Mouse (Mus musculus) Muller cell, postnatal 12 days (primary cell): ENCODE data around the gene Pla1a.
A peak's percentile ranks its signal among the peaks of the same experiment; 100 is the strongest.

ENCODE experiments used
- DNase-seq: peaks from one replicate; pipeline ENCODE4 v3.0.0-alpha.2; 2015; ENCODE audit errors: inconsistent ontology term

Pla1a gene

DNA sequence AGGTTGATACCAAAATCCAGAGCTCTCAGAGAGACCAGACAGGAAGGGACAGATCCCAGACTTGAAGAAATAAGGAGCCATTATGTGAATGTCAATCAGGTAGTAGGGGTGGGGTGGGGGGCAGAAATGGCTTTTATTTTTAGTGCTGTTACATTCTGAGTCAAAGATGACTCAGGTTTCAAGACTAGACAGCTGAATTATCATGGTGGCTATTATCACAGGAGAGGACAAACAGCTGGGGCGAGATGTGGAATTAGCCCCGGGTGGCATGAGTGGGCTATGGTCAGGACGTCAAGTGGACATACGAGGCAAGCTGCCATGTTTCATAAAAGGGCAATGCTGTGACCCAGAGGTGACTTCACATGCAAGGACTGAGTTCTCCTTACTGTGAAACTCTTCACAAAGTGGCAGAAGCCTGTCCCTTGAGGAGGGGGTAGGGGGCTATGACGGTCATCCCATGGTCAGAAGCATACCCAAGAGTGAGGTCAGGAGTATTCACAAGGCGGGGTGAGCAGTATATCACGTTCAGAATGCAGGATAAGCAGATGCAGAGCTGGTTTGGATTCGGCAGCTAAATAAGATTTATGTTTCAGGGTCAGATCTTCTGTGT lies 43.6 kb downstream of the Pla1a start:
- no peak for DNase-seq

GRCm38 (mm10) chr16:38388757-38389156 lies 44.2 kb downstream of the Pla1a start:
- no peak for DNase-seq

- no peak for DNase-seq
These were observed 45.6 kb downstream of the Pla1a start for GRCm38 (mm10) chr16:38387389-38387788.

DNA sequence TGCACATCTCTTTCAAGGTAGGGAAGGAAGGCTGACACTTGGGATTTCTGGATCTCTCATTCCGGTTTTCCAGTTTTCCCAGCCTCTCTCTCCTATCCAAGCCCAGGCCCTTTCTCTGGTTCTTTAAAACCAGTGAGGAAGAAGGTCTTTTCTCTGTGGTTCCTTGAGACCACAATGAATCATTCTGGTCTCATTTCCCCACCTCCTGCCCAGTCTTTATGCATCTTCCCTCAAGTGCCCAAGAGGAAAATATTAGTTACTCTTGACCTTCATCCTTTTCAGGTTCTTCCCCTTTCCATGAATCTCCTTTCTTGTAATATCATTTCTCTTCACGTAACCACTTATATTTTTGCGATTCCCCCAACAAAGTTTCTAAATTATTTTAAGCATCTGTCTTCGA lies 47.2 kb downstream of the Pla1a start:
- no peak for DNase-seq

DNA sequence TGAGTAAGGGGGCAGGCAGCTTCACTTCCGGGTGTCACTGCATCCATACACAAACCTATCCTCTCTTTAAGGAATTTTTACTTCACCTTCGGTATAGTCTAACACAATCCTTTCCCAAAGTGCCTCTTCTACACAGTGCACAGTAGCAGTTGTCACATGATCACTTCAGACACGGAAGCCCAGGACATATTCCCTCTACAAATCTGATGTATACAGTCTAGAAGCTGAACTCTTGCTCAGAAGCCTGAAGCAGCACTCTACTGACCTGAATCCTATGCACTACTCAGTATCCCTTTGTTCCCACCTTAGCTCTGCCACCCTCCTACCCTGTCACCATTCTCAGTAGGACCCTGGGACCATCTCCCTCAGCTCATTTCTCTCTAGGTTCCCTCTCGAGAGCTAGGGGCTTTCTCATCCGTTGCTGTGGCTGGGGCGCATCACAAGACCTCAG lies 47.7 kb downstream of the Pla1a start:
- no peak for DNase-seq

DNA sequence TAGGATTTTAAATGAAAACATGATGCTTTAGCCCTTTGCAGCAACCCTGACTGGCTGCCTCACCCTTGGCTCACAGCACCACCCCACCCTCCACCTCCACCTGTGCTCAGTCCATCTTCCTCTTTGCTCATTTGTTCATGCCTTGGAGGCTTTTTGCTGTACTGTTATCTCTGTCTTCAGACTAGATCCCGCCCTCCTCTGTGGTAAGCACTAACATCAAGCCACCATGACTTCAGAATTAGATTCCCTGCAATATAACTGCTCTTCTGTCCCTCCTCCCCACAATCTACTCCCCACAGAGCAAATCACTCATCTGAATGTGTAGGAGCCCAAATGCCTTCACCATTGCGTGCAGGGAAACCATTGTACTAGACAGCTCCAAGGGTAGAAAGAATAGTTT lies 49.3 kb downstream of the Pla1a start:
- no peak for DNase-seq

DNA sequence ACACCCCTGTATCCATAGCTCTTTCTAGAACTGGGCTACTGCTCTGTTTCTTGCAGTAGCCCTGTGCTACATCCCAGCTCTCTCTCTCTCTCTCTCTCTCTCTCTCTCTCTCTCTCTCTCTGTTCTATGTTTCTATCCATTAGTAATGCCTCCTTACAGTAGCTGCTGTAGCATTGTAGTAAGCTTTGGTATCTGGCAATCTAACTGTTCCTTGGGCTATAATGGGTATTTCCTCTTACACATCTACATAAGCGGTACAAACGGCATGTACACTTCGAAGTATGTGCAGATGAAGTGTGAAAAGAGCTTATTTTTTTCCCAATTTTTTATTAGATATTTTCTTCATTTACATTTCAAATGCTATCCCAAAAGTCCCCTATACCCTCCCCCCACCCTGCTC lies 53.0 kb downstream of the Pla1a start:
- DNase-seq: no peak

DNA sequence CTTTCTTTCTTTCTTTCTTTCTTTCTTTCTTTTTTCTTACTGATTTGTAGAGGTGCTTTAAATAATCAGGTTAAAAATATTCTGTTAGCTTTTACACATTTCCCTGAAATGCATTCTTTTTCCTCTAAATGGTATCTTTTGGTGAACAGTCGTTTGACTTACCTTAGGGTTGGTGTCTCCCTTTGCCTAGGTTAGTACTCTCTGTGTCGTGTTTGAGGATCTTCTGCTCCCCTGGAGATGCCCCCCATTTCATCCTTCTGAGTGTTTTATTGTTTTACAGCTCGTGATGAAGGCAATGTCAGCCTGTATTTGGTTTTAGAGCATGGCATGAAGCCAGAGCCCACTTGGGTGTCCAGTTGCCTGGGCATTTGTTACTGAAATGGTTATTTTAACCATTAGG lies 53.5 kb downstream of the Pla1a start:
- DNase-seq: no peak

- no peak for DNase-seq
These were observed 53.9 kb downstream of the Pla1a start for GRCm38 (mm10) chr16:38379088-38379487.

GRCm38 (mm10) chr16:38378591-38378990 lies 54.4 kb downstream of the Pla1a start:
- DNase-seq: no peak

- DNase-seq: no peak
These were observed 55.4 kb downstream of the Pla1a start for GRCm38 (mm10) chr16:38377546-38377945.

GRCm38 (mm10) chr16:38376841-38377249 lies 56.1 kb downstream of the Pla1a start:
- DNase-seq: no peak

GRCm38 (mm10) chr16:38376163-38376840 lies 56.6 kb downstream of the Pla1a start:
- DNase-seq: peak; percentile 80

GRCm38 (mm10) chr16:38375182-38375581 lies 57.8 kb downstream of the Pla1a start:
- DNase-seq: no peak

DNA sequence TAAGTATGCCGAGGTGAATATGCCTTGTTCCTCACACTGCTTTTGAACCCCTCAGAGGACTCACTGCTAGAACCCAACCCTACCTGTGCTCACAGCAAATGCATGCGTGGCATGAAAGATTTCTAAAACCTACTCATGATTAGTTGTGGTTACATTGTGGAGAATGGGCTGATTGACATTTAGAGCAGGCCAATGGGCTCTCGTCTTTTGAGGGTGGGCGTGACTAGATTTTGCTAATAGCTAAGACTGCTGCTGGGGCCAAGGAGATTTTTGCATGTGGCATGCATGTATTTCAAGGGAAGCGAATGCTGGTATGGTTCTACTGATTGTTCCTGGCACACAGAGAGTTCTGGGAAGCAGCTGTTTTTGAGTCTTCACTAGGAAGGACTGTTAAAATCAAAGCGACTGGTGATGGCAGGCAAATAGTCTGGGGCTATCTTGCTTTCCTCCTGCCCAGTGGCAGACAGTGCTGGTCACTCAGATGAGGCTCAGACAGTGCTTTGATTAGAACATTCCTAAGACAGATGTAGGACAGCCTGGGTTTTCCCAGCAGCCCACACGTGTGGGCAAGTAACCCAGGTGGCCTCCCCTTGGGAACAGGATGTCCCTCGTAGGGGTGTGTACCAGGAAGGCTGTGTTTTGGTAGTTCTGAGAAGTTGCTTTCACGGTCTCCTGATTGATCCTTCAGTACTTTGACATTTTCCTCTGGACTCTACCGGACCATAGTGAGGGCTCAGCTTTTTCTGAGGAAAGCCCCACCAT lies 58.4 kb downstream of the Pla1a start:
- DNase-seq: no peak

DNA sequence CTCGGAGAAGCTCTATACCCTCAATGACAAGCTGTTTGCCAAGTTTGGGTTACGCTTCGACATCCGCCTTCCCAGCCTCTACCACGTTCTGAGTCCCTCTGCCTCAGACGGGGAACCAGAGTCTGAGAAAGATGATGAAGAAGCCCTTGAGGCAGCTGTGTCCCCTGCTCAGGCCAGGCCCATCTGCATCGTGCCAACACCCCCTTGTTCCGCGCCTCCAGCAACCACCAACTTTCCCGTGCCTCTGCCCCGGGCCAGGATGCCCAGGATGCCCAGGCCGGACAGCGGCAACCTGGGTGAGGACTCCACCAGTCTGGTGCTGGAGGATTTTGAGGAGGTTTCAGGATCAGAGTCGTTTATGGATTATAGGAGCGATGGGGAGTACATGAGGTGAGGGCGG lies 59.0 kb downstream of the Pla1a start:
- DNase-seq: no peak

DNA sequence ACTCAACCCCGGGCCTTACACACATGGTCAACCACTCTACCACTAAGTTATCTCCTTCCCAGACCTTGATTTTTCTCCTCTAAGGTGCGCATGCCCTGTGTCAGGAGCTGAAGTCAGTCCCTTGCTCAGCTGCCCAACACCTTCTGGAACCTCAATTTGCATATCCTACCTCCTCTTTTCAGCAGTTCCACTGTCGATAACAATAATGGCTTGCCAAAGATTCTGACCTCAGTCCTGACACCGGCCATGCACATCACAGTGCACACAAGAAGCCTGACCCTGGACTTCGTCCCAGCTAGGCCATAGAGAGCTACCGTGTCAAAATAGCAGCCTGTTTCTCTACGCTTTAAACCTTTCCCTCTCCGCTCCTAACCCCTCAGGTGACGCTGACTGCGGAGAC lies 59.5 kb downstream of the Pla1a start:
- DNase-seq: no peak

- no peak for DNase-seq
These were observed 60.1 kb downstream of the Pla1a start for GRCm38 (mm10) chr16:38372876-38373275.

- no peak for DNase-seq
These were observed 61.1 kb downstream of the Pla1a start for GRCm38 (mm10) chr16:38371705-38372296.

DNA sequence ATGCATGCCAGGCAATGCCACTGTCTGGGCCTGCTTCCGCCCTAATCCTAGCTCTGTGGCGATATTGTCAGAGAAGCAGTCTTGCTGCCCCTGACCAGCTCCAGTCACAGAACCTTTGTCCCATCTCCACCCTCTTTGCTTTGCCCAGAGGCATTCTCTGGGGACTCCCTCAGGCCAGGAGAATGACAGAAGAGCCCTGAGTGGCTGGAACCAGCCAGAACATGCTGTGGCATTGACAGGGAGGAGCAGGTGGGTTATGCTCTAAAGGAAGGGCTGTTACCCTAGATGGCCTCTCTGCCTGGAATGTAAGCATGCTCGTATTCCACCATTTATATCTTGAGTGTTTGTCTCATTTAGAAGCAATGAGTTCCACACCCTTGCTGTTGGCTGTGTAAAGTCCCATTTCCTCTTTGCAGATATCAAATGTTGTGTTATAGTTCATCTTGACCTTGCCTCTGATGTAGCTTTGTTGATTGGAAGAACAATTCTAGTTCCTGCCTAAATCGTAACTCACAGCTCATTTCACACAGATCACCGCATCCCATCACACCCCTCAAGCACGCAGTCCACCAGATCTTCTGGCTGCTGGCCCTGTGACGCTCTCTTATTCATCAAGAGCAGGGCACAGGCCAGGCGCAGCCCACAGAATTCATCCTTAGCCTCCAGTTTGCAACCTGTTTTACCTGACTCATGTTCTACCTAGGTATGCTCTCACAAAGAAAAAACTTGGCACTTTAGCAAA lies 62.1 kb downstream of the Pla1a start:
- no peak for DNase-seq

- DNase-seq: no peak
These were observed 62.9 kb downstream of the Pla1a start for GRCm38 (mm10) chr16:38369992-38370484.

DNA sequence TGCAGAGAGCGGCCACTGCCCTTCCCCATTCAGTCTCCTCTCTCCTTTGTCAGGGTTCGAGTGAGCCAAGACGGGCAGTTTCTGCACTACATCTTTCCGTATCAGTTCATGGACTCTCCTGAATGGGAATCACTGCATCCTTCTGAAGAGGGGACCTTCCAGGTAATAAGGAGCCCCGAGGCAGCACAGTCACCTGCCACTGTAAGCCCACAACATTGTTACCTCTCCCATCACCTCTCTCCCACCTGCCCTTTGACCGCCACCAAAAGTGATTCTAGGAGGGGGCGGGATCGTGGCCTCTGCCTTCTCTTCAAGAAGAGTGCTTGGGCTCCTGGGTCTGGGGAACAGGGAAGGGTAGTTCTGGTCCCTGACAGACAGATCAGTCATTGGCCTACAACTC lies 63.5 kb downstream of the Pla1a start:
- DNase-seq: no peak
